Mouse (Mus musculus) brain, embryonic 14.5 days (tissue): ENCODE results near the gene Ctsl.

ENCODE experiments used
- CTCF ChIP-seq: fragments of 200-500 bp; IDR thresholded peaks from 2 replicates; pipeline ENCODE4 v1.5.1; 2012; ENCODE audit warnings: inconsistent platforms, mild to moderate bottlenecking, moderate library complexity, borderline replicate concordance; ENCODE audit not compliant: insufficient read depth, insufficient read length; ENCODE audit errors: extremely low read depth
- POLR2A ChIP-seq: fragments of 200-500 bp; IDR thresholded peaks from 2 replicates; pipeline ENCODE4 v1.6.1; 2012; ENCODE audit warnings: mild to moderate bottlenecking, inconsistent platforms, borderline replicate concordance; ENCODE audit not compliant: poor library complexity, insufficient read depth, insufficient read length, severe bottlenecking; ENCODE audit errors: extremely low read depth

DNA sequence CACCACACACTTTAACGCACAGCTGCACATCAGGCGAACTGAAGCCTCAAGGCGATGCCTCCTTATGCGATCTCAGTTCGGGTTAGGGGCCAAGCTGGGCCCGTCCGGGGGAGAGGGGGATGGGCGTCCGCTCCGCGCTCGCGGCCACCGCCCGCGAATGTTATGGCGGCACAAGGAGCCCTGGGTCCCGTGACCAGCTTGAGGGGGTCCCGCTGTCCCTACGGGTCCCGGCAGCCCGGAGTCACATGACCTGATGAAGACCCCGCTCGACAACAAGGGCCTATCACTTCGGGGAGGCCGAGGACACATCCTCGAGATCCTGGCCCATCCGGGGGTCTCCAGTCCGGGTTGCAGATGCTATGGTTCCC lies 901 bp downstream of the Ctsl start:
- no peak for TF ChIP-seq POLR2A
- TF ChIP-seq CTCF, result no peak
